Mouse (Mus musculus) T-cell, adult 2 months (primary cell): ENCODE measurements around the gene Comt.
A peak's percentile ranks its signal among the peaks of the same experiment; 100 is the strongest.

Experiments used
- DNase-seq: peaks from one replicate; pipeline ENCODE4 v3.0.0; 2022; ENCODE audit warnings: low spot score

Gene Comt

GRCm38 (mm10) chr16:18411026-18411649 is 15.5 kb downstream of the Comt start:
- DNase-seq, result no peak

GRCm38 (mm10) chr16:18410418-18410817 is 16.2 kb downstream of the Comt start:
- DNase-seq, result no peak

- DNase-seq, result no peak
These were observed 16.9 kb downstream of the Comt start for GRCm38 (mm10) chr16:18409776-18410175.

- DNase-seq, result no peak
These were observed 18.7 kb downstream of the Comt start for GRCm38 (mm10) chr16:18407912-18408311.

GRCm38 (mm10) chr16:18406293-18406692 is 20.4 kb downstream of the Comt start:
- peak; percentile 24 for DNase-seq

- DNase-seq, result no peak
These were observed 20.8 kb downstream of the Comt start for GRCm38 (mm10) chr16:18405876-18406275.

- DNase-seq, result no peak
These were observed 21.4 kb downstream of the Comt start for GRCm38 (mm10) chr16:18405091-18405854.

- no peak for DNase-seq
These were observed 23.4 kb downstream of the Comt start for GRCm38 (mm10) chr16:18403285-18403684.

GRCm38 (mm10) chr16:18400472-18401216 is 26.0 kb downstream of the Comt start:
- DNase-seq, result no peak

GRCm38 (mm10) chr16:18400028-18400427 is 26.6 kb downstream of the Comt start:
- no peak for DNase-seq

GRCm38 (mm10) chr16:18396791-18397621 is 29.6 kb downstream of the Comt start:
- DNase-seq, result no peak

GRCm38 (mm10) chr16:18396201-18396600 is 30.5 kb downstream of the Comt start:
- no peak for DNase-seq

- no peak for DNase-seq
These were observed 31.0 kb downstream of the Comt start for GRCm38 (mm10) chr16:18395620-18396036.

GRCm38 (mm10) chr16:18394777-18395619 is 31.7 kb downstream of the Comt start:
- no peak for DNase-seq

GRCm38 (mm10) chr16:18394056-18394455 is 32.6 kb downstream of the Comt start:
- DNase-seq, result no peak

- DNase-seq, result no peak
These were observed 33.1 kb downstream of the Comt start for GRCm38 (mm10) chr16:18393595-18393994.

- peak; percentile 71 for DNase-seq
These were observed 33.9 kb downstream of the Comt start for GRCm38 (mm10) chr16:18392469-18393426.

- DNase-seq, result no peak
These were observed 34.9 kb downstream of the Comt start for GRCm38 (mm10) chr16:18391728-18392127.

- DNase-seq, result no peak
These were observed 35.5 kb downstream of the Comt start for GRCm38 (mm10) chr16:18391127-18391526.

GRCm38 (mm10) chr16:18390399-18390798 is 36.3 kb downstream of the Comt start:
- no peak for DNase-seq
